Mouse (Mus musculus) liver, adult (tissue): ENCODE measurements at regions not wholly inside any gene's neighbourhood (a gene's known extent, or its start where the extent isn't known, plus 50 kb on each side); places are given as distances from the start of the nearest gene placed in this dataset.

ENCODE experiments used
- GATA4 ChIP-seq: IDR thresholded peaks from 2 replicates; pipeline ENCODE4 v1.6.1; 2014; ENCODE audit warnings: mild to moderate bottlenecking, low read length; ENCODE audit not compliant: insufficient replicate concordance

DNA sequence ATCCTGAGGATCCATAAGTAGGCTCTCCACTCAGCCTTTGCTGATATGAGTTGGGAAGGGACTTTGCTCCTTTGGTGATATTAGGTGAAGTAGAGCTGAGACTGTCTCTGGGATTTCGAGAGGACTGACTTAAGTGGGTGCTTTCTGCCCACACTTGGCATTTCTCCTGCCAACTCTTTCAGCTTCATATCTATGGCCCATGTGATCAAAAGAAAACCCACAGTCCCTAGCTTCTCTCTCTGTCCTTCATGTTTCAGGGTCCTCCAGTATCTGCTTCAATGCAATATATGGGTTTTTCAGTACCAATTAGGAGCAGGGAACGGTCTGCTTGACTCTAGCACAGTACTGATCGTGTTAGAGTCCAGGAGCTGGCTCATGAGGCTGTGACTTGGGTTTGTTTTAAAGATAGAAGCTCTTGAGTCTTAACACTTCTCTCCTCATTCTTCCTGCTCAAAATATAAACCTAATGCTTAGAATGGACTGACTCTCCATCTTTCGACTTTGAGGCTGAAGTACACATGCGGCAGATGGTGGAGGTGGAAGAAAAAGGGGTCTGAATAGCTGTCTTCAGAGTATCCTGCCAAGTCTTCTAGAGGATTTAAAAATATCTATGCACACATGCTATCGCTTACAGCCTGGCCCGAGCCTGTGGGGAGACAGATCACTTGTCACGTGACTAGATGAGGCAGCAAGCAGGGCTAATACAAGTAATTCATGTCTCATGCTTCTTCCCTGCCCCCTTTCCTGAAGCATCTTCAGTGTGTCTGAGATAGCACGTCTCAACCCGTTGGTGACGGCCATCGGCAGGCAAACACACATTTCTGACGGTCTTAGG lies 189.2 kb downstream of the Mex3b start:
- no peak for TF ChIP-seq GATA4

GRCm38 (mm10) chr7:83060318-83060717 lies 193.2 kb downstream of the Mex3b start:
- TF ChIP-seq GATA4, result no peak

DNA sequence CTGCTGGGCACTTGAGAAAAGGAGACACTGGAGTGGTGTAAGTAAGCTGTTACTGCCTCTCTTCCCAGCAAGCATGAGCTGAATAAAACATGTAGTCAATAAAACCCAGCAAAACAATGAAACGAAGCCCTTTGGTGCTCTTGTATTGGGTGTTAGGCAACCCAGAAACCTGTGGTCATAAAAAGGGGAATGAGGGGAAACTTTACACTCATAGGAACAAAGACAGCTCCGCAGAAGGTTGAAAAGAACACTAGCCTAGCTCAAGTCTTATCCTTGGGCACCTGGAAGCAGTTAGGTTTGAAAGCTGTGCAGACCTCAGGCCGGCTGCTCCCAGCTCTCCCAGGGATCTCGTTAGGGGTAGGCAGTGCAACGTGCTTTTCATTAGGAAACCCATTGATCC lies 193.6 kb downstream of the Mex3b start:
- no peak for TF ChIP-seq GATA4

DNA sequence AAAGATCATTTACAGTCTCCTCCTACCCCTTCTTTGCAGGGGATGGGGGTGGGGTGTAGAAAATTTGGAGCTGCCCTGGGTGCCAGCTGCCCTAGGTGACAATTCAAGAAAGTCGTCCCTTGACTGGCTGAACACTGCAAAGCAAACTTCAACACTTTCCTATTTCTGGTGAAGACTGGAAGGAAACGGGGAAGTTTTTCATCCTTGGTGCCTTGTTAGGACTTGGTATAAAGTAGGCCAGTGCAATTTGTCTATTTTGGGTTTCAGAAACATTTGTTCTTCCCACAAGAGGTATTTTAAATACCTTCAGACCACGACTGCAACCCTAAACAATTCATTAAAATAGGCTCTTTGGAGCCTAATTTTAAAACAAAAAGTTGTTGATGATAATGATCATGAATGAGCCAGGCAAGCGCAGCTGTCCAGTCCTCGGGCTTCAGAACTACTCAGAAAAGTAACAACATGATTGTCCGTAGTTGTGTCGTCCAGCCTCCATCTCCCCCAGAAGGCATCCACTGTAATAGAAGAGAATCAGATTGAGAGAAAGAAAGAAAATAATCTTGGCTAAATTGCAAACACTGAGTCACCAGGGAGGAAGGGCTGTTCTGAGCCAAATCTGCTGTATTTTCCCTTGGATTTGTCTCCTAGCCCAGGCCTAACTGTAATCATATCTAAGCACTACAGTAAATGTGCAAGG lies 194.2 kb downstream of the Mex3b start:
- no peak for TF ChIP-seq GATA4

DNA sequence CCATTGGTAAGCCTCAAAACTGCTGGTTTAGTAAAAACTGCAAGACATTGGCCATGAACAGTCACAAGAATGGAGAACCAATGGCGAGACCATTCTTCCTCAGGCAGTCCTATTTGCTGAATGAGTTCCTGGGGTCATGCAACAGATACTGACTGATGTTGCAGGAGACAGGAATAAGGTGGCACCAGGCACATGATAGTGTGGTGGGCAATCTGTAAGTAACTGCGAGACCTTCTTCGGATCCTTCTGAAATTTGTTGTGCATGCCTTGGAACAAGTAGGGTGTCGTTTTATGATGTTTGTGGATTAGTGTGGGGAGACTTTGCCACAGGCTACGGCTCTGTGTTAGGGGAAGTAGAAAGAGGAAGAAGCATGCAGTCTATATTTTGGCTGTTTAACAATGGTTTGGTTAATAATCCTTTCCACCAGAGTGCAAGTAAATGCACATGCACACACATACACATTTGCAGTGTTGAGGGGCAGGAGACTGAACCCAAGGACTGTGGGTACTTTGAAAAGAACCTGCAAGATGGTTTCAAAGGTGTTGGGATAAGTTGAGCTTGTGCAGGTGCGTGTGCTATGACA lies 194.9 kb downstream of the Mex3b start:
- no peak for TF ChIP-seq GATA4

GRCm38 (mm10) chr7:83063559-83063958 lies 196.4 kb downstream of the Mex3b start:
- no peak for TF ChIP-seq GATA4

DNA sequence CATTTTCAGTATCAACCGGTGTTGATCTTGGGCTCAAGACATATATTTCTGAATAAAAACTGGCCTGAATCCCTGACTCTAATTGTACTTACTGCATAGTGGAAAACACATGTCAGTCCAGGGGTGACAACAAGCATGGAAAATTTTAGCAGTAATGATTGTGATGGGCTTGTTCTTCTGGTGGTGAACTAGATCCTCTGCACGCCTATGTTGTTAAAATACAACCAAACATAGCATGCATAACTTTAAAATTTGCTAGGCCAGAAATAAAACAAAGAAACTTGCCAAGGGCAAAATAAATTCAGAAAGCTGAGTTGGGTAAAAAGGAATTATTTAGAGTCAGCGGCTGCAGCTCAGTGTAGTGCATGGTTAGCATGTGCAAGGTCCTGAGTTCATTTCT lies 198.2 kb downstream of the Mex3b start:
- no peak for TF ChIP-seq GATA4

- TF ChIP-seq GATA4, result no peak
Observed at GRCm38 (mm10) chr7:83074399-83074970, 207.4 kb downstream of the Mex3b start.

- TF ChIP-seq GATA4, result no peak
Observed at GRCm38 (mm10) chr7:83075159-83075952, 208.2 kb downstream of the Mex3b start.

DNA sequence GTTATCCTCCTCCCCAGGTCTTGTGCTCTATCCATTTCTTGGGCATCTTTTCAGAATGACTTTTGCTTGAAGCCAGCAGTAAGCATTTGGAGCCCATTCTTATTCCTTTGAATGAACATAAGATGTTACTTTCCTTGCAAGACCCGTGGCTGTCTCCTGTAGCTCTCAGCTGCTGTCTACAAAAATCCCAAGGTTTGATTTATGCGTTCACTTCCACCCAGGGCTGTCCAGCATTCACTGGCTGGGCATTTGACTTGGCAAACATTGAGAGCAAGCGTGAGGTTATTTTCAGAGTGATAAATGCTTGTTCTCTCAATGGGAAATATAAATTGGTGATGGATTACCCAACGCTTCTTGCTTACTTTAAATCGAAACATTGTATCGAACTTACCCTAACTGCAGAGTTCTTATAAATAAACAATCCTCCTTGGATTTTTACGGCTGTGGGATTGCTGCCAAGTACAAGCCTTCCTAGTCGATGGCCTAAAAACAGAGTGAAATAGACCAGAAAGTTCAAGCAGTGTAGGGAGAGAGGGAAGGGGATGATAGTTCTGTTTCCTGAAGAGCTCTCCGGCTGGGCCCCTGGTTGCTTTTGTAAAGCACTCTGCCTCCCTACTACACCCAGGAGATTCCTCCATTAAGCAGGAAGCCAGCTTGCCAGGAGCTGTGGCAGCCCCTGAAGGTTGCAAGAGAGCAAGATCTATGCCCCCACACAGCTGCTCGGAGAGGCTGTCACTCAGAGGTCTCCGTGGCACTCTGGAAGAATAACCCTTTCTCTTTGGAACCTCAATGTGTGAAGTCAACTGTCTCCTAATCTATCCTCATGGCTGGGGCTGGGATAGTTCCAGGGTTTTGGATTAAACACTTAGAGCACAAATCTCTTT lies 210.1 kb downstream of the Mex3b start:
- TF ChIP-seq GATA4, result no peak

GRCm38 (mm10) chr7:83077919-83078265 lies 210.8 kb downstream of the Mex3b start:
- no peak for TF ChIP-seq GATA4

- TF ChIP-seq GATA4, result no peak
Observed at GRCm38 (mm10) chr7:83078695-83079094, 211.6 kb downstream of the Mex3b start.

- TF ChIP-seq GATA4, result no peak
Observed at GRCm38 (mm10) chr7:83079842-83080241, 212.7 kb downstream of the Mex3b start.

DNA sequence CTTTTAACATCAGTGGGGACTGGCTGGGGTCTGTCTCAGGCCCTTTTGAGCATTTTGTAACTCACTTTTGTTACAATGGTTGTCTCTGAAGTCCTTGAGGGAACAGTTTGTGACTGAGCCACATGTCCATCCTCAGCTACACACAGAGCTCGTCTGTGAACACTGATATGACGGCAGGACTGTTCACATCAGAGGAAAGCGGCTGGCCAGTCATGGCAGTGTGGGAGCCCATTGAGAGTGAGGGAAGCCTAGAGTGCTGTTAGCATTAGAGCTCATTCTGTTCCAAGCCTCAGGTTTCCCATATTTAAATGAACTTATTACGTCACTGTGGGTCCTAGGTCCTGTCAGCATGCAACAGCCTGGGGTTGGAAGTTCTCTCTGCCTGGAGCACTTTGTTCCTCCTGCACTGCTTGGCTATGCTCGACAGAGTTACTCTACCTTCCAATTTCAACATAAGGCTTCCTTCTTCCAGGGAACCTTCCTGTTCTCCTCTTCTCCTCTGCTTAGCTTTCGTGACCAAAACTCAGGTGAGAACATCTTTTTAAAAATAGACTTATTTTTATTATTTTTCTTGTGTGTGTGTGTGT lies 217.5 kb downstream of the Mex3b start:
- no peak for TF ChIP-seq GATA4
